Mouse (Mus musculus): ENCODE measurements around the gene Rab40c.

- TF ChIP-seq CTCF (IDR thresholded peaks at IDR 0.05) (no peak), EP300 (IDR thresholded peaks at IDR 0.05) (no peak)
Measured at GRCm38 (mm10) chr17:25913186-25913876, 6.2 kb downstream of the Rab40c start.

Data from lung, postnatal 0 days (tissue).